Mouse (Mus musculus) heart, embryonic 15.5 days (tissue): Measurements from ENCODE around the gene Wfdc1. TPM values are rescaled to one million over a fixed set of nuclear protein-coding genes. Genes with fewer than 3 reads are reported as not detected.

Experiments
- ATAC-seq: fragments of 200-750 bp; cut with Nextera tagmentation; replicated peaks from 2 replicates; pipeline ENCODE4 v1.8.0; 2017; ENCODE audit warnings: low read depth, moderate TSS enrichment; ENCODE audit not compliant: insufficient number of reproducible peaks, insufficient read depth, low FRiP score
- H3K27ac ChIP-seq: fragments of 300-500 bp; sonication (generic); 2 replicates; pipeline ENCODE4 v1.5.1; 2015; ENCODE audit warnings: mild to moderate bottlenecking, inconsistent platforms
- H3K27me3 ChIP-seq: fragments of 300-500 bp; sonication (generic); 2 replicates; pipeline ENCODE4 v1.6.1; 2015; ENCODE audit warnings: inconsistent platforms
- H3K36me3 ChIP-seq: fragments of 300-500 bp; sonication (generic); 2 replicates; pipeline ENCODE4 v1.6.1; 2015; ENCODE audit warnings: mild to moderate bottlenecking, inconsistent platforms
- H3K4me1 ChIP-seq: fragments of 300-500 bp; sonication (generic); replicated peaks from 2 replicates; pipeline ENCODE4 v1.6.1; 2015; ENCODE audit warnings: inconsistent platforms
- H3K4me2 ChIP-seq: fragments of 300-500 bp; sonication (generic); 2 replicates; pipeline ENCODE4 v1.6.1; 2015; ENCODE audit warnings: inconsistent platforms, mild to moderate bottlenecking, moderate library complexity
- H3K4me3 ChIP-seq: fragments of 300-500 bp; sonication (generic); 2 replicates; pipeline ENCODE4 v1.5.1; 2015; ENCODE audit warnings: mild to moderate bottlenecking, inconsistent platforms
- H3K9ac ChIP-seq: fragments of 300-500 bp; sonication (generic); 2 replicates; pipeline ENCODE4 v1.6.1; 2015; ENCODE audit warnings: mild to moderate bottlenecking, inconsistent platforms
- H3K9me3 ChIP-seq: fragments of 300-500 bp; sonication (generic); replicated peaks from 2 replicates; pipeline ENCODE4 v1.6.1; 2016; ENCODE audit warnings: inconsistent platforms
- WGBS: fragments of 180-500 bp; shearing (Covaris S2); methylation state at CpG from one replicate; pipeline ENCODE4 v1.1.7; 2015; ENCODE audit warnings: mixed read lengths; 5-methylcytosine and 5-hydroxymethylcytosine counted together
- polyA plus RNA-seq: library from polyadenylated mRNA; unstranded; fragments of >200 nt; fragmentation: Nextera tagmentation; extraction: Ambion mirVana; gene quantifications from 2 replicates; pipeline ENCODE4 v1.2.1, GENCODE M21; 2015

Wfdc1 gene
- polyA plus RNA-seq, 1 experiment from 2014 or later: 5.9 TPM

GRCm38 (mm10) chr8:119627199-119627598 lies 39.0 kb upstream of the Wfdc1 start:
- H3K9me3 ChIP-seq: no peaks in the 10 kb centered on the region
- H3K4me1 ChIP-seq: no peaks in the 10 kb centered on the region
- H3K27ac ChIP-seq: no peak overlapping the region
- H3K36me3 ChIP-seq: no peaks in the 10 kb centered on the region
- no peak for ATAC-seq
- WGBS: 72% methylated on average over 7 of the region's 7 CpGs
- peaks cover 16% of the 10 kb centered on the region for H3K27me3 ChIP-seq
- no peak overlapping the region for H3K4me3 ChIP-seq
- H3K9ac ChIP-seq: no peak overlapping the region
- H3K4me2 ChIP-seq: no peak overlapping the region

GRCm38 (mm10) chr8:119627613-119628359 lies 38.4 kb upstream of the Wfdc1 start:
- Histone ChIP-seq H3K4me1 (no peaks in the 10 kb centered on the region), H3K27me3 (peaks cover 21% of the 10 kb centered on the region), H3K9ac (no peak overlapping the region), H3K4me2 (no peak overlapping the region), H3K9me3 (no peaks in the 10 kb centered on the region), H3K4me3 (no peak overlapping the region), H3K36me3 (no peaks in the 10 kb centered on the region), H3K27ac (no peak overlapping the region)
- no peak for ATAC-seq
- WGBS: 41% methylated on average over 10 of the region's 10 CpGs

- H3K9me3 ChIP-seq: no peaks in the 10 kb centered on the region
- no peak overlapping the region for H3K4me3 ChIP-seq
- no peak overlapping the region for H3K9ac ChIP-seq
- H3K27me3 ChIP-seq: peaks cover 45% of the 10 kb centered on the region
- peaks cover 14% of the 10 kb centered on the region for H3K4me1 ChIP-seq
- no peaks in the 10 kb centered on the region for H3K36me3 ChIP-seq
- no peak overlapping the region for H3K4me2 ChIP-seq
- no peak overlapping the region for H3K27ac ChIP-seq
- 62% methylated on average over 3 of the region's 3 CpGs for WGBS
- no peak for ATAC-seq
Observed at GRCm38 (mm10) chr8:119630841-119631240, 35.3 kb upstream of the Wfdc1 start.

- H3K36me3 ChIP-seq: no peaks in the 10 kb centered on the region
- H3K9me3 ChIP-seq: no peaks in the 10 kb centered on the region
- peaks cover 51% of the 10 kb centered on the region for H3K27me3 ChIP-seq
- H3K4me2 ChIP-seq: no peak overlapping the region
- no peak overlapping the region for H3K27ac ChIP-seq
- no peak for ATAC-seq
- WGBS: 83% methylated on average over 9 of the region's 9 CpGs
- H3K4me3 ChIP-seq: no peak overlapping the region
- no peak overlapping the region for H3K9ac ChIP-seq
- peaks cover 15% of the 10 kb centered on the region for H3K4me1 ChIP-seq
Observed at GRCm38 (mm10) chr8:119632246-119632645, 33.9 kb upstream of the Wfdc1 start.

- Histone ChIP-seq H3K4me2 (no peak overlapping the region), H3K4me1 (peaks cover 15% of the 10 kb centered on the region), H3K36me3 (no peaks in the 10 kb centered on the region), H3K4me3 (no peak overlapping the region), H3K9ac (no peak overlapping the region), H3K9me3 (no peaks in the 10 kb centered on the region), H3K27ac (no peak overlapping the region), H3K27me3 (peaks cover 54% of the 10 kb centered on the region)
- 39% methylated on average over 29 of the region's 29 CpGs for WGBS
- ATAC-seq: no peak
Observed at GRCm38 (mm10) chr8:119632909-119633308, 33.3 kb upstream of the Wfdc1 start.

GRCm38 (mm10) chr8:119634616-119635336 lies 31.4 kb upstream of the Wfdc1 start:
- no peak for ATAC-seq
- Histone ChIP-seq H3K4me1 (peaks cover 15% of the 10 kb centered on the region), H3K36me3 (no peaks in the 10 kb centered on the region), H3K27me3 (peaks cover 54% of the 10 kb centered on the region), H3K27ac (no peak overlapping the region), H3K9me3 (no peaks in the 10 kb centered on the region), H3K4me3 (no peak overlapping the region), H3K9ac (no peak overlapping the region), H3K4me2 (no peak overlapping the region)
- WGBS: 35% methylated on average over 14 of the region's 14 CpGs

- Histone ChIP-seq H3K27ac (no peak within 1 kb of the TSS), H3K4me2 (no peak within 1 kb of the TSS), H3K4me1 (peaks cover 15% of the 10 kb centered on the region), H3K4me3 (no peak within 1 kb of the TSS), H3K9ac (no peak within 1 kb of the TSS), H3K9me3 (no peaks in the 10 kb centered on the region), H3K36me3 (no peaks in the 10 kb centered on the region), H3K27me3 (peaks cover 54% of the 10 kb centered on the region)
- no peak; the same call in 1 of the 2 replicates for ATAC-seq
- 26% methylated on average over 6 of the region's 6 CpGs for WGBS
Observed at GRCm38 (mm10) chr8:119635378-119635777, 30.8 kb upstream of the Wfdc1 start, which contains the start of gene Kcng4. Kcng4 (minus strand) TSS chr8:119635680.

- H3K27me3 ChIP-seq: peaks cover 50% of the 10 kb centered on the region
- no peak overlapping the region for H3K27ac ChIP-seq
- no peak overlapping the region for H3K4me2 ChIP-seq
- H3K4me1 ChIP-seq: peaks cover 15% of the 10 kb centered on the region
- no peak for ATAC-seq
- WGBS: 37% methylated on average over 2 of the region's 2 CpGs
- H3K9me3 ChIP-seq: no peaks in the 10 kb centered on the region
- no peak overlapping the region for H3K4me3 ChIP-seq
- no peaks in the 10 kb centered on the region for H3K36me3 ChIP-seq
- H3K9ac ChIP-seq: no peak overlapping the region
Observed at GRCm38 (mm10) chr8:119635958-119636357, 30.2 kb upstream of the Wfdc1 start.

- H3K27me3 ChIP-seq: peaks cover 44% of the 10 kb centered on the region
- H3K36me3 ChIP-seq: no peaks in the 10 kb centered on the region
- WGBS: 54% methylated on average over 7 of the region's 7 CpGs
- peaks cover 15% of the 10 kb centered on the region for H3K4me1 ChIP-seq
- ATAC-seq: no peak
- H3K4me2 ChIP-seq: no peak overlapping the region
- no peak overlapping the region for H3K27ac ChIP-seq
- no peaks in the 10 kb centered on the region for H3K9me3 ChIP-seq
- H3K9ac ChIP-seq: no peak overlapping the region
- H3K4me3 ChIP-seq: no peak overlapping the region
Observed at GRCm38 (mm10) chr8:119636766-119637165, 29.4 kb upstream of the Wfdc1 start.

- 88% methylated on average over 4 of the region's 4 CpGs for WGBS
- no peak for ATAC-seq
- H3K4me3 ChIP-seq: no peak overlapping the region
- H3K4me2 ChIP-seq: no peak overlapping the region
- H3K27ac ChIP-seq: no peak overlapping the region
- no peaks in the 10 kb centered on the region for H3K9me3 ChIP-seq
- peaks cover 40% of the 10 kb centered on the region for H3K27me3 ChIP-seq
- H3K4me1 ChIP-seq: peaks cover 15% of the 10 kb centered on the region
- H3K9ac ChIP-seq: no peak overlapping the region
- H3K36me3 ChIP-seq: no peaks in the 10 kb centered on the region
Observed at GRCm38 (mm10) chr8:119637381-119637780, 28.8 kb upstream of the Wfdc1 start.

GRCm38 (mm10) chr8:119638261-119638660 lies 27.9 kb upstream of the Wfdc1 start:
- 75% methylated on average over 6 of the region's 6 CpGs for WGBS
- H3K27ac ChIP-seq: no peak overlapping the region
- H3K4me2 ChIP-seq: no peak overlapping the region

More at GRCm38 (mm10) chr8:119638261-119638660, 27.9 kb upstream of the Wfdc1 start:
- H3K9me3 ChIP-seq: no peaks in the 10 kb centered on the region
- H3K4me1 ChIP-seq: peaks cover 15% of the 10 kb centered on the region
- ATAC-seq: no peak
- no peak overlapping the region for H3K9ac ChIP-seq
- H3K27me3 ChIP-seq: peaks cover 31% of the 10 kb centered on the region
- H3K4me3 ChIP-seq: no peak overlapping the region
- no peaks in the 10 kb centered on the region for H3K36me3 ChIP-seq
